Mouse (Mus musculus) olfactory bulb, adult 2 months (tissue): ENCODE data around the gene Lsamp.

Experiments used
- CTCF ChIP-seq: fragments of 200-500 bp; IDR thresholded peaks from 2 replicates; pipeline ENCODE4 v1.5.1; 2012; ENCODE audit warnings: low read depth, mild to moderate bottlenecking, low read length, moderate library complexity; ENCODE audit not compliant: insufficient read depth
- POLR2A ChIP-seq: fragments of 200-500 bp; IDR thresholded peaks from 2 replicates; pipeline ENCODE4 v1.6.1; 2012; ENCODE audit warnings: mild to moderate bottlenecking, low read depth, low read length, moderate library complexity; ENCODE audit not compliant: insufficient read depth

GRCm38 (mm10) chr16:41969215-41969614 lies 1985.1 kb downstream of the Lsamp start:
- TF ChIP-seq POLR2A (no peak), CTCF (no peak)
